Mouse (Mus musculus) frontal cortex, postnatal 10 days (tissue): ENCODE measurements at regions not wholly inside any gene's neighbourhood (a gene's known extent, or its start where the extent isn't known, plus 50 kb on each side); places are given as distances from the start of the nearest gene placed in this dataset.
"Not testable (repeated sequence)": the region's sequence is repeated elsewhere in the genome, so short reads cannot be mapped to it uniquely, and the experiment has no call there.

Experiments
- DNase-seq, 2 experiments: peaks; one replicate each; pipeline ENCODE4 v3.0.0; 2022; ENCODE audit warnings: low spot score in 2 of 2, mixed read lengths in 1 of 2

DNA sequence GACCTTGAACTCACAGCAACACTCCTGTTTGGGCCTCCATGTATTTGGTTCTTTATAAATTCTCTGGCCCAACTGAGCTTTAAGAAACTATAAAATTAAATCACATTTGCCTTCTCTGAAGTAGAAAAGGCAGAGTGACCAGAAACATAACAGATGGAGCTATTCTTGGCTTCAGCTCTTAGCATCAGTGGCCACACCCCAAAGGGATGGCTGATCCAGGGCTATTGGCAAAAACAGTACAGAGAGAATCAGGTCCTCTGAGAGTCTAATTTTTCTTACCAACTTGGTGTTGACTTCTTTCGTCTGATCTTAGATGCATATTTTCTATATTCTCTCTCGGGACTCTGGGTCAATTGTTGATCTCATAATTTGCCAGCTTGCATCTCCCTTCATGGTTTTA lies 103.2 kb upstream of the Arhgap20 start:
- DNase-seq = no peak

DNA sequence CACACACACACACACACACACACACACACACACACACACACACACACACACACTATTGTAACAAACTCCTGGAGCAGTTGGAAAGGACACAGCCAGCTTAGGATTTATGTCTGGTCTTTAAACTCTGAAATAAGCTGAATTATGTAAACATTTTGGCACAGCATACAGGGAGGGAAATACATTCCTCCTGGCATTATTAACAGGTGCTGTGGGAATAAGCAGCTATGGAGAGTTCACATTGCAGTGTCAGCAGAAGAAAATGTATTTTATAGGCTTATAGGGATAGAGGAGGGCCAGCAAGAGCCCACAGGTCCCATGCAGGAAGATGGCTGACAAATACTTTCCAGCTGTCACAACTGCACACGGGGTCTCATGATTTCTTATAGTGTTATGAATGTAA lies 100.8 kb upstream of the Arhgap20 start:
- no peak for DNase-seq

GRCm38 (mm10) chr9:51664876-51665275 lies 100.3 kb upstream of the Arhgap20 start:
- no peak for DNase-seq

- not testable (repeated sequence) for DNase-seq
Observed at GRCm38 (mm10) chr9:51668976-51669375, 96.2 kb upstream of the Arhgap20 start.

DNA sequence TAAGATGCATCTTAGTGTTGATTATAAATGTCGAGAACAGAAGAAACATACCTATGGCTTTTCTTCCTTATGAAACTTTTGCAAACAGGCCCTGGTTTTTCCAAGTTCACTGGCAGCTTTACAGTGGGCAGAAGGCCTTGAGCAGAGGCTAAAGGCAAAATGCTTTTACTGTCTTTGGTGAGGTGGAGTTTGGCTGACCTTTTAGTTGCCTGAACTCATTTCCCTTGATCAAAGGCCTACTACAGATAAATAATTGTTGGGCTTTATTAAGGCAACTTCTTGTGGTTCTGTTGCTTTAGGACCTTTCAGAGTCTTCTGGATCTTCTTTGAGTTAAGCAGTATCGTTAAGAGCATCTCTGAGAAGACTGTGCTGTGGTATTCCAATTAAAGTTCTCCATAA lies 94.6 kb upstream of the Arhgap20 start:
- no peak for DNase-seq

DNA sequence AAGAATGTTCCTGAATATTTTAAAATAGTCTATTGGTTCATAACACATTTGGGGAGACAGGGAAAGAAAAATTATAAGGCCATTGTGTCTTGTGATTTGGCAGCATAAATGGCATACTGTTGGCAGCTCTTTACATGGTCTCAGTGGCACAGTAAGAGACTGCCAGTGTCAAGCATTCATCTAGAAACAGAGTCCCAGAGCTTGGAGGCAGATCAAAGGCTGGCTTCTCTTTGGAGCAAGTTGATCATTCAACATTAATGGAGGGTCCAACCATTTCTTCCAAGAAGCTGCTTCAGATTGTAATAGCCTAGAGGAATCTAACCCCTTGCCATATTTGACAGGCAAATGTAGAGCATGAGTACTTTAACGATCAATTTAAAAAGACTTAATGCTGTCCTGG lies 78.6 kb upstream of the Arhgap20 start:
- no peak for DNase-seq

- no peak for DNase-seq
Observed at GRCm38 (mm10) chr9:51714326-51714725, 50.8 kb upstream of the Arhgap20 start.
